Mouse (Mus musculus) R1 (cell line): Measurements from ENCODE around the gene Efcab12.
A peak's percentile ranks its signal among the peaks of the same experiment; 100 is the strongest.

Experiments used
- DNase-seq: peaks from one replicate; pipeline ENCODE4 v3.0.0-alpha.2; 2018; ENCODE audit warnings: low read depth, low spot score

Gene Efcab12

DNA sequence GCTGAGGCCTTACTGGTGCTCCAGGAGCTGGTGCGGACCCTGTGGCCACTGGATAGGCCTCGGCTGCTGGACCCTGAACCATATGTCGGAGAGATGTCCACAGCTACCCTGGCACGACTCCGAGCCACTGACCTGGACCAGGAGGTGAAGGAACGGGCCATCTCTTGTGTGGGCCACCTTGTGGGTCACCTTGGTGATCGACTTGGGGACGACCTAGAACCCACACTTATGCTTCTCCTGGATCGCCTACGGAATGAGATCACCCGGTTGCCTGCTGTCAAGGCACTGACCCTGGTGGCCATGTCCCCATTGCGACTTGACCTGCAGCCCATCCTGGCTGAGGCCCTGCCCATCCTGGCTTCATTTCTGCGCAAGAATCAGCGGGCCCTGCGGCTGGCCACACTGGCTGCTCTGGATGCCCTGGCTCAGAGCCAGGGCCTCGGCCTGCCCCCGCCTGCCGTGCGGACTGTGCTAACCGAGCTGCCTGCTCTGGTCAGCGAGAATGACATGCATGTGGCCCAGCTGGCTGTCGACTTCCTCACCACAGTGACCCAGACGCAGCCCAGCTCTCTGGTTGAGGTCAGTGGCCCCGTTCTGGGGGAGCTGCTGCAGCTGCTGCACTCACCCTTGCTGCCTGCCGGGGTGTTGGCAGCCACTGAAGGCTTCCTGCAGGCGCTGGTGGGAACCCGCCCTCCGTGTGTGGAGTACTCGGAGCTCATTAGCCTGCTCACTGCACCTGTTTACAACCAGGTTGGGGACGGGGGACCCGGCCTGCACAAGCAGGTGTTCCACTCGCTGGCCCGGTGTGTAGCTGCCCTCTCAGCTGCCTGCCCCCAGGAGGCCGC is 46.1 kb downstream of the Efcab12 start:
- DNase-seq, result no peak

- no peak for DNase-seq
Measured at GRCm38 (mm10) chr6:115791016-115791415, 47.2 kb downstream of the Efcab12 start.

DNA sequence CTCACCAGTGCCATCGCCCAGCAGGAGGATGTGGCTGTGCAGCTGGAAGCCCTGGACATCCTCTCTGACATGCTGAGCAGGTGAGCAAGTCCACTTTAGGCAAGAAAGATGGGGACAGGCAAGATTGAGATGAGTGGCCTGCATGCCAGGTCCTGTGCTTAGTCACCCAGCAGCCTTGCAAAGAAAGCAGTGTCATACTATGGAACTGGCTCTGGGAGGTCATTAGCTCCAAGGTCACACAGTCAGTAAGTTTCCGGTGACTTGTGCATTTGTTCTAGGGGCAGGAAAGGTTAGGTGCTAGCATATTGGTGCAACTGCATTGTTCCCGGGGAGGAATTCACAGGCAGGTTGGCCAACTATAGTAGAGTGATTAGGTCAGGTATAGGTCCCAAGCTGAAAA is 55.4 kb downstream of the Efcab12 start:
- DNase-seq, result peak; percentile 63

DNA sequence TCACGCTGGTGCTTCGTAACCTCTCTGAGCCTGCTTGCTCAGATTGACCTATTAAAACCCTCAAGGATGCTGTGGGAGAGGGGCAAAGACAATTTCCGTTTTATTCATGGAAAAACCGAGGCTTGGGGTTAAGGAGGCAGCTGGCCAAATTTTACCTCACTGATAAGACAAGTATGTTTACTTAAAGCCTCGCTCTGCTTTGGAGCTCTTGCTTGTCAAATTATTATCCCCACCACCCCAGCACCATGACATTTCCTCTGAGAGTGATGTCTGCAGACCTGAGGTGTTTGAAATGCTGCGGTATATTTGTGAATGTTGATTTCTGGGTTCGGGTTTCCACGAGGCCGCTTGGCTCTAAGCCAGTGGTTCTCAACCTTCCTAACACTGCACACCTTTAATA is 61.8 kb downstream of the Efcab12 start:
- DNase-seq, result no peak

DNA sequence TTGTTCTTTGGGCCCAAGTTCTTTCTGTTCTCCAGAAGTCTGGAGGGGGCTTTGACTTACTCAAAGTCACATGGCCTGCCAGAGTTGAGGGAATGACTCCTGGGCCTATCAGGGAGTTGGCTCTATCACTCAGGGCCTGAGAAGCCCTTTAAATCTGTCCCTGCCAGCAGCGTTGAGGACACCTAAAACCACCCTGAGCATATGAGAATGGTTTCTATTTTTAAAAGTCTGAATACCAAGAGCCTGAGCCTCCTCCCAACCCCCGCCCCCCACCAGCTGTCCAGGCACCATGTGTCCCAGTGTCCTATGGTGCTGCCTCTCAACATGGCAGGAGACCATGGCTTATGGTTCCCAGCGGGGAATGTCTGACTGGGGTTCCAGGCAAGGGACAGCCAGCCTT is 62.4 kb downstream of the Efcab12 start:
- no peak for DNase-seq

GRCm38 (mm10) chr6:115774501-115774921 is 63.7 kb downstream of the Efcab12 start, which contains the start of gene Cand2:
Gene Cand2 (plus strand): TSS chr6:115774538.
- peak; percentile 73 for DNase-seq

- DNase-seq, result peak; percentile 77
Measured at GRCm38 (mm10) chr6:115773966-115774413, 64.2 kb downstream of the Efcab12 start.

GRCm38 (mm10) chr6:115772604-115773003 is 65.6 kb downstream of the Efcab12 start:
- peak; percentile 67 for DNase-seq

DNA sequence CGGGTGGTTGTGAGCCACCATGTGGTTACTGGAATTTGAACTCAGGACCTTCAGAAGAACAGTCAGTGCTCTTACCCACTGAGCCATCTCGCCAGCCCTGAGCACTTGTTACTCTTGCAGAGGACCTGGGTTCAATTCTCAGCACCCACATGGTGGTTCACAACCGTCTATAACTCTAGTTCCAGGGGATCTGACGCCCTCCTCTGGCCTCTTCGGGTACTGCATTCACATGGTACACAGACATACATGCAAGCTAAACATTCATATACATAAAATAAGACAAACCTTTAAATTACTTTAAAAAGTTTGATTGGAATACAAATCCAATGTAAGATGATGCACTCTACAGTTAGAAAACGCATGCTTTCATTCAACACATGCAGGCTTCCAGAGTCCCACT is 66.0 kb downstream of the Efcab12 start:
- peak; percentile 66 for DNase-seq

DNA sequence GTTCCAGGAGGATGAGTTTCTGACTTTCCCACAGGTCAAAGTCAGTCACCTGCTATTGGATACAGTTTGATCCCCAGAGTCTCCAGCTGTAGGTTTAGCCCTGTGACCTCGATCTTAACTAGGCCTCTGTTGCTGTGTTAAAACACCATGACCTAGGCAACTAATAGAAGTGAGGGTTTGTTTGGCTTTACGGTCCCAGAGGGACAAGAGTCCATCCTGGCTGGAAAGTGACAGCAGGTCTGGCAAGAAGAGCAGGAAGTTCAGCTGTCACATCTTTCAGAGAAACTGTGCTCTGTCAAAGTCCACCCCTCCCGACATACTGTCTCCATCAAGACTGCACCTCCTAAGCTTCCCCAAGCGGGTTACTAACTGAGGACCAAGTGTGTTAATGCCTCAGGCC is 67.4 kb downstream of the Efcab12 start:
- DNase-seq, result no peak

DNA sequence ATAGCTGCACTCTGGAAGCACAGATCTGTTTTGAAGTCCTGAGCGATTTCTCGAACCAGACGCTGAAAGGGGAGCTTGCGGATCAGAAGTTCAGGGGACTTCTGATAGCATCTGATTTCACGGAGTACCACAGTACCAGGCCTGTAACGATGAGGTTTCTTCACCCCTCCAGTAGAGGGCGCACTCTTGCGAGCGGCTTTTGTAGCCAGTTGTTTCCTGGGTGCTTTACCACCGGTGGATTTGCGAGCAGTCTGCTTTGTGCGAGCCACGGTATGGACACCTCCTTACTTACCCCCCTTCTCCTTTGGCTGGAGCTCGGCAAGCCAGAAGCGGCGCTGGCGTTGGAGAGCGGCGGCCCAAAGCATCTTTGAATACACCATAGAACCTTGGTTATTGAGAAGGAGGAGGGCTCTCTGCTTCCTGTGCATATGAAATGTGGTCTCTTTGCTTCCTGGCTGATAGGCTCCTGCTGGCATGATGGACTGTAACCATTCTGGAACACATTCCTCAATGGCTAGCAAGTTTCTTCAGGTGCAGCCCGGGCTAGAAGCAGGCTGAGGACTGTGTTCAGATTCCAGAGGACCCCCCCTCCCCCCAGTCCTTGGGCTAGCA is 68.0 kb downstream of the Efcab12 start:
- peak; percentile 25 for DNase-seq

DNA sequence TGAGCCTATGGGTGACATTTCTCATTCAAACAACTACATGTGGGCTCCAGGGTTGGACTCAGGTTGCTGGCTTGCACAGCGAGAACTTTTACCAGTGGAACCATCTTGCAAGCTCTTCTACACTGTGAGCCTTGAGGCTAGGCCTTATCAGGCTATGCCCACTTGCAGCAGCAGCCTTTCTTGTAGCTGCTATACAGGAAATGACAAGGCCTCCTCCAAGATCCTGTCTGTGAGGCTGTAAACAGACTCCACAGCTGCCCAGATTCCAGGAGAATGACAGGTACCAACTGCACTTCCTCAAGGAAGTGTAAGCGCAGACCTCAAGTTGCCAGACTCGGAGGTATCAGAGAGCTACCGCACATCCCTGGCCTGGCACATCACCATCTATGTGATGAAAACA is 70.0 kb downstream of the Efcab12 start:
- DNase-seq, result no peak

- no peak for DNase-seq
Measured at GRCm38 (mm10) chr6:115767357-115767756, 70.9 kb downstream of the Efcab12 start.

DNA sequence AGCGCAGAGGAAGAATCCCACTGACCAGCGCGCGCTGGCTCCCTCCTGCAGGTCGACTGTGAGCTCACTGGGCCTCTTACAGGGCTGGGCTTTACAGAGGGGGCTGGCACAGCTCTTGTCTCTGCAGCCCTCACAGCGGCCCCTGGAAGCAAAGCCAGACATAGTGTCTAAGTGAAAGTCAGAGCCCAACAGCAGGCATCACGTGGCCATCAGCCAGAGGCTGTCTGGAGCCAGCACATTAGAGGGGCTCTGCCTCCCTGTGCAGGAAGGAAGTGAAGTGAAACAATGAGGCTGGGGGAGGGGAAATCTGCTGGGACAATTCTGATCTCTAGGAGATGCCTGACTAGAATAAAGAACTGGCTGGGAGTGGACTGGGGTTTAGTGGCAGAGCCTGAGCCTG is 74.0 kb downstream of the Efcab12 start:
- peak; percentile 97 for DNase-seq

DNA sequence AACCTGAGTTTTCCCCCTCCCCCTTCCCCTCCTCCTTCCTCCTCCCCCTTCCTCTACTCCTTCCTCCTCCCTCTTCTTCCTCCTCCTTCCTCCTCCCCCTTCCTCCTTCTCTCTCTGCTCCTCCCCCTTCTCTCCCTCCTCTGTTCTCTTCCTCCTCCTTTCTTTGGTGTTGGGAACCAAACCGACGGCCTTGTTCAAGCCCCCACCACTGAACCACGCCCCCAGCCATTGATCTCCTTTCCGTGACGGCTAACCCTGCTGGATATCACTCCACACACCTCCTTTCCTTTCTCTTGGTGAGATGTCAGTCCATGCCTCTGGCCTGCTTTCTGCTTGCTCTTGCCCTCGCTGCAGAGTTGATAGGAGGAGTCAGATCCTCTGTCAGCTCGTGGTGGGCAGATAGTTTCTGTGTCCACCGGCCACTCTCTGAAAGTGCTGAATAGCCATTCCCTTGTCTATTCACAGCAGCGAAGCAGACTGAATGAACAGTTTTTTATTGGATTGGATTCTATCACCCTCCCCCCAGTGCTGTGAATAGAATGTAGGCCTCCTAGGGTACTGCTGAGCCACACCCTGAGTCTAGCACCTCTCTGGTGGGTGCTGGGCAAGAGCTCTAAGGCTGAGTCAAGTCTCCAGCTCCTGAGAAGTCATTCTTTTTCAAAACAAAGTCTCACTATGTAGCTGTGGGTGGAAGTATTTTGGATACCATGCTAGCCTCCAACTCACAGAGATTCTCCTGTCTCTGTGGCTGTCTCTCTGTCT is 76.0 kb downstream of the Efcab12 start, which contains the start of gene Tmem40:
Gene Tmem40, minus strand, starts transcription at position 416 of the 762 bp plus-strand sequence.
- peak; percentile 96 for DNase-seq

GRCm38 (mm10) chr6:115760982-115761381 is 77.2 kb downstream of the Efcab12 start:
- DNase-seq, result peak; percentile 25
